Mouse (Mus musculus) embryonic fibroblast, embryonic 13.5 days (primary cell): ENCODE data around the gene Gchfr. TPM values are rescaled to one million over a fixed set of nuclear protein-coding genes. Genes with fewer than 3 reads are reported as not detected.

Source experiments
- H3K27ac ChIP-seq: 2 replicates; pipeline ENCODE4 v1.5.1; 2012; ENCODE audit warnings: low read length, control low read depth, inconsistent platforms; ENCODE audit not compliant: insufficient read depth
- H3K4me1 ChIP-seq: 2 replicates; pipeline ENCODE4 v1.6.1; 2011; ENCODE audit warnings: low read length; ENCODE audit not compliant: control insufficient read depth, insufficient read depth
- H3K4me3 ChIP-seq: 2 replicates; pipeline ENCODE4 v1.5.1; 2011; ENCODE audit warnings: mild to moderate bottlenecking, control low read depth, low read length; ENCODE audit not compliant: insufficient read depth
- CTCF ChIP-seq: IDR thresholded peaks from 2 replicates; pipeline ENCODE4 v1.5.1; 2011; ENCODE audit warnings: mild to moderate bottlenecking, control low read depth, low read length, moderate library complexity, borderline replicate concordance; ENCODE audit not compliant: insufficient read depth
- polyA plus RNA-seq: library from polyadenylated mRNA; stranded (reverse); fragments of >200 nt; gene quantifications from 2 replicates; pipeline ENCODE4 v1.2.4, GENCODE M21; 2011; ENCODE audit warnings: low read depth; ENCODE audit not compliant: missing spikeins, insufficient read length

The Gchfr gene
- polyA plus RNA-seq, 1 experiment = 1.9 TPM

GRCm38 (mm10) chr2:119209176-119209507 is 41.6 kb downstream of the Gchfr start:
- Histone ChIP-seq H3K27ac (no peak overlapping the region), H3K4me1 (no peaks in the 10 kb centered on the region), H3K4me3 (peak overlapping the region; percentile 75)
- TF ChIP-seq CTCF = no peak

Other genes with a start within 250 kb of the Gchfr start
- 44.8 and 46.0 TPM in 2 replicates for gene Chst14, start 241.3 kb upstream of the Gchfr start, polyA plus RNA-seq
- gene Ccdc32, start 138.4 kb upstream of the Gchfr start, polyA plus RNA-seq = 12.1 and 12.7 TPM in 2 replicates
- 3.9 and 4.2 TPM in 2 replicates for gene Rpusd2, start 133.0 kb upstream of the Gchfr start, polyA plus RNA-seq
- gene Knl1, start 120.7 kb upstream of the Gchfr start, polyA plus RNA-seq = 26.6 and 33.0 TPM in 2 replicates
- 21.6 and 31.6 TPM in 2 replicates for gene Rad51, start 55.0 kb upstream of the Gchfr start, polyA plus RNA-seq
- 15.8 and 18.9 TPM in 2 replicates for gene Rmdn3, start 10.7 kb upstream of the Gchfr start, polyA plus RNA-seq
- 0.32 TPM in 1 of 2 replicates, not detected in the other for gene Gm14137, start 6.7 kb downstream of the Gchfr start, polyA plus RNA-seq
- 15.2 and 22.5 TPM in 2 replicates for gene Zfyve19, start 40.8 kb downstream of the Gchfr start, polyA plus RNA-seq
- gene Dnajc17, start 41.0 kb downstream of the Gchfr start, polyA plus RNA-seq = 8.1 and 9.6 TPM in 2 replicates
- not detected in 2 replicates for gene Ppp1r14d, start 62.1 kb downstream of the Gchfr start, polyA plus RNA-seq
- 0.30 TPM in 1 of 2 replicates, not detected in the other for gene Spint1, start 69.6 kb downstream of the Gchfr start, polyA plus RNA-seq
- not detected in 2 replicates for gene Rhov, start 103.5 kb downstream of the Gchfr start, polyA plus RNA-seq
- 11.8 and 12.7 TPM in 2 replicates for gene Vps18, start 121.0 kb downstream of the Gchfr start, polyA plus RNA-seq
- not detected in 2 replicates for gene Dll4, start 158.0 kb downstream of the Gchfr start, polyA plus RNA-seq
- 34.5 and 58.5 TPM in 2 replicates for gene Chac1, start 183.5 kb downstream of the Gchfr start, polyA plus RNA-seq